Mouse (Mus musculus): ENCODE results near the gene Ptprn2. TPM values are rescaled to one million over a fixed set of nuclear protein-coding genes. Genes with fewer than 3 reads are reported as not detected.

Ptprn2 gene
- polyA plus RNA-seq, 1 experiment, result 0.21 TPM

GRCm38 (mm10) chr12:117140901-117141300 lies 655.4 kb downstream of the Ptprn2 start:
- DNase-seq (ENCODE audit: low spot score), result no peak

GRCm38 (mm10) chr12:117141394-117141793 lies 655.9 kb downstream of the Ptprn2 start:
- no peak for DNase-seq (ENCODE audit: low spot score)

- DNase-seq (ENCODE audit: low spot score), result no peak
These were observed 663.7 kb downstream of the Ptprn2 start for GRCm38 (mm10) chr12:117149176-117149575.

GRCm38 (mm10) chr12:117150611-117151395 lies 665.3 kb downstream of the Ptprn2 start:
- DNase-seq (ENCODE audit: low spot score), result no peak

GRCm38 (mm10) chr12:117151611-117152010 lies 666.1 kb downstream of the Ptprn2 start:
- DNase-seq (ENCODE audit: low spot score), result no peak

- no peak for DNase-seq (ENCODE audit: low spot score)
These were observed 667.0 kb downstream of the Ptprn2 start for GRCm38 (mm10) chr12:117152366-117153165.

GRCm38 (mm10) chr12:117153166-117153480 lies 667.6 kb downstream of the Ptprn2 start:
- DNase-seq (ENCODE audit: low spot score), result no peak

- DNase-seq (ENCODE audit: low spot score), result no peak
These were observed 668.3 kb downstream of the Ptprn2 start for GRCm38 (mm10) chr12:117153671-117154355.

GRCm38 (mm10) chr12:117154356-117155243 lies 669.1 kb downstream of the Ptprn2 start:
- DNase-seq (ENCODE audit: low spot score), result no peak

GRCm38 (mm10) chr12:117155307-117156220 lies 670.0 kb downstream of the Ptprn2 start:
- DNase-seq (ENCODE audit: low spot score), result no peak

- no peak for DNase-seq (ENCODE audit: low spot score)
These were observed 670.7 kb downstream of the Ptprn2 start for GRCm38 (mm10) chr12:117156256-117156655.

- DNase-seq (ENCODE audit: low spot score), result no peak
These were observed 671.3 kb downstream of the Ptprn2 start for GRCm38 (mm10) chr12:117156786-117157185.

GRCm38 (mm10) chr12:117157249-117157648 lies 671.7 kb downstream of the Ptprn2 start:
- DNase-seq (ENCODE audit: low spot score), result no peak

- DNase-seq (ENCODE audit: low spot score), result no peak
These were observed 672.3 kb downstream of the Ptprn2 start for GRCm38 (mm10) chr12:117157660-117158386.

GRCm38 (mm10) chr12:117158950-117159668 lies 673.6 kb downstream of the Ptprn2 start:
- DNase-seq (ENCODE audit: low spot score), result no peak

- no peak for DNase-seq (ENCODE audit: low spot score)
These were observed 674.2 kb downstream of the Ptprn2 start for GRCm38 (mm10) chr12:117159669-117160210.

GRCm38 (mm10) chr12:117160211-117160891 lies 674.8 kb downstream of the Ptprn2 start:
- no peak for DNase-seq (ENCODE audit: low spot score)

- DNase-seq (ENCODE audit: low spot score), result no peak
These were observed 676.7 kb downstream of the Ptprn2 start for GRCm38 (mm10) chr12:117162180-117162579.

Measured in urinary bladder, adult 2 months (tissue).